Mouse (Mus musculus): ENCODE data around the gene Fam118b.

Fam118b gene

GRCm38 (mm10) chr9:35198351-35198750 lies 69.3 kb downstream of the Fam118b start:
- peak in 1 of 2 experiments; percentile 17 for DNase-seq (ENCODE audit: low spot score in 2 of 2)

DNA sequence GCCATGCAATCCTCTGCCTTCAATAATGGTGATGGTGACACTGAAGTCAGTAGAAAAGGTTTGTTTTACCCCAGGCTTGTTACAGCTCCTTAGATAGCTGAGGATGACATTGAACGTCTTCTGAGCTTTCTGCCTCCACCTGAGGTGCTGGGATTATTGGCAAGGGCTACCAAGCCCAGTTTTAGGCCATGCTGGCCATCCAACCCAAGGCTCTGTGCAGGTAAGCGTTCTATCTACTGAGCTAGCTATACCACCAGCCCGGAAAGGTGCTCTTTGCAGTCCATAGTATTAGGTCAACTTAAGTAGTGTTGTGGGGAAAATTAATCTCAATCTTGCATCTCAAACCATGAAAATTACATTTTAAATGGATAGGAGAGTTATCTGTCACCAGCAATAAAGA lies 70.0 kb downstream of the Fam118b start:
- no peak for DNase-seq (ENCODE audit: low spot score in 2 of 2)

DNA sequence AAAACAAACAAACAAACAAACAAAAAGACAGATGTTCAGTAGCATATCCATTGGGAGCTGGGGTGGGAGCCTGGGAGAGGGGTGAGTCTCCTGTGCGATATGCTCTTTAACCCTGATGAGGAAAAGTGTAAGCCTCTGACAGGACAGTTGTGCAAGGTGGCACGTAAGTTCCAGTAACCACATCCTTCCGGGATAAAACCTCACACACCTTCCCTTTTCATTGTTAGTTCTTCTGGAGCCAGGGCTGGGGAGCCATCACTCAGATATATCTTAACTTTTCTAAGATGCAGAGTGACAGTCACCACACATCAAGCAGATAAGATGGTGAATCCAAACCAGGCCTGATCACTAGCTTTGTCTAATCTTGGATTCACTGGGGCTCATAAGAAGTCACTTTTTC lies 73.6 kb downstream of the Fam118b start:
- no peak for DNase-seq (ENCODE audit: low spot score in 2 of 2)

- DNase-seq (ENCODE audit: low spot score in 2 of 2): no peak
Observed at GRCm38 (mm10) chr9:35192983-35193542, 74.5 kb downstream of the Fam118b start.

GRCm38 (mm10) chr9:35188700-35189099 lies 78.9 kb downstream of the Fam118b start:
- DNase-seq (ENCODE audit: low spot score in 2 of 2): no peak

- DNase-seq (ENCODE audit: low spot score in 2 of 2): peak; percentile 16 to 27
Observed at GRCm38 (mm10) chr9:35187351-35187903, 80.2 kb downstream of the Fam118b start.

- DNase-seq (ENCODE audit: low spot score in 2 of 2): peak; percentile 68 to 69
Observed at GRCm38 (mm10) chr9:35186430-35186829, 81.2 kb downstream of the Fam118b start.

DNA sequence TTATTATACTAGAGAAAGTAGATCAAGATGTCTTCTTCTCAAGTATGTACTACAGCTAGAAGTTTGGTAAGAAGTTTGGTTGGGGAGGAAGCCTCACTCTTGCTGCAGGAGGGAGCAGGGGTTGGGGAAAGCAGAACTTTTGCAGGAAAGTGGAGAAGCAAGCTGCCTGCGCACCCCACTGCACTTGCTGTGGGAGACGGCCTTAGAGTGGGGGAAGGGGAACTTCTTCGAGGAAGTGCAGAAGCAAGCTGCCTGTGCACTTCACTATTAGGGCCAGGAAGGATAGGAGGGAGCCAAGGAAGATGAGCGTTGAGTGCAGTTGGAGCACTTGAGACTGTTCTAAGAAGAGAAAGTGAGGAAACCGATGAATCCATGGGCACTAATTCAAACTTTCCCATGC lies 84.2 kb downstream of the Fam118b start:
- DNase-seq (ENCODE audit: low spot score in 2 of 2): peak; percentile 38 to 47

DNA sequence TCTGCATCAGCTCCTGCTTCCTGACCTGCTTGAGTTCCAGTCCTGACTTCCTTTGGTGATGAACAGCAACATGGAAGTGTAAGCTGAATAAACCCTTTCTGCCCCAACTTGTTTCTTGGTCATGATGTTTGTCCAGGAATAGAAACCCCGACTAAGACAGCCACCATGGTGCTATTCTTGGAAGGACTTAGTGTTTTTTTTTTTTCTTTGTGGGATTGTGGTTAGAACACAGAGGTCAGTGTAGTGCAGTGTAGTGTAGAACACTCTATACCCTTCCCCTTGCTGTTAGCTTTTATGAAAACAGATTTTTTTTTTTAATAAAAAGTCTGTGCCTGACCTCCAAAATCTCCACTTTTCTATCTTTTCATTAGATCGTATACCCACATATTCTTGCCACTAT lies 84.8 kb downstream of the Fam118b start:
- DNase-seq (ENCODE audit: low spot score in 2 of 2): no peak

- no peak for DNase-seq (ENCODE audit: low spot score in 2 of 2)
Observed at GRCm38 (mm10) chr9:35176124-35176659, 91.4 kb downstream of the Fam118b start.

DNA sequence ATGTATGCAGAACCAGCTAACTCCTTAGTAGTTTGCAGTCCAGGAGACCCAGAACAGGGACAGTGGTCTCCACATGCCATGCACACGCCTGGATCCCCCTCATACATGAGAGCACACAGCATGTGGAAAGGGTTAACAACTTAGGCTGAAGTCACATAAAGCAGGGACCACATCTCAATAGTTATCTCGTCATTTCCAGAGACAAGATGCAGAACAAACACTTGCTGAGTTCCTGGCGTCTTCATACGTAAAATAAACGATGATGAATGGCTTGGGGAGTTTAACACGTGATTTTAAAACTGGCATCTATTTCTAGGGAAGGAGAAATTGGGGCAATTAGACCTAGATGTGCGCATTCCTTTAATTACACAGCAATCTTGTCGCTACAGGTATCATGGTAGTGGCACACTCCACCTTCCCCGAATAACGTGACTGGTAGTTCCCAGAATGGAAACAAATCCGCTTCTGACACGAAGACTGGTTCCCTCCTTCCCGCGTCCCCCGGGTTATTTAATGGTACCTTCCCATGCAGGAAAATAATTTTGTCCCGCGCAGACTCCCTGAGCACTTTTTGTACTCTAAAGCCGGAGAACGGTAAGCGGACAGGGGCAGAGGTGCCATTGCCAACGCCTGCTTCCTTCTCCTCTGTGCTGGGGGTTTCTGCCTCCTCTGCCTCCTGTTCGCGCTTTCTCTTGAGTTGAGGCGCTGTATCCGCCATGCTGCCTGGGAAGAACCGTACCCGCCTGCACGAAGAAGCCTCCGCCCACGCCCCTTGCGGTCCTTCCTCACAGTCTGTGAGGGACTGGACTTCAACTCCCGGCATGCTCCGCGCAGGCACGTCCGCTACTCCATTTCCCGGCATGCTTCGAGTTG lies 92.1 kb downstream of the Fam118b start, which contains the start of gene Dcps:
Gene Dcps, minus strand, starts transcription at position 811 of the 873 bp plus-strand sequence.
- peak; percentile 95 for DNase-seq (ENCODE audit: low spot score in 2 of 2)

- DNase-seq (ENCODE audit: low spot score in 2 of 2): no peak
Observed at GRCm38 (mm10) chr9:35173331-35173730, 94.3 kb downstream of the Fam118b start.

DNA sequence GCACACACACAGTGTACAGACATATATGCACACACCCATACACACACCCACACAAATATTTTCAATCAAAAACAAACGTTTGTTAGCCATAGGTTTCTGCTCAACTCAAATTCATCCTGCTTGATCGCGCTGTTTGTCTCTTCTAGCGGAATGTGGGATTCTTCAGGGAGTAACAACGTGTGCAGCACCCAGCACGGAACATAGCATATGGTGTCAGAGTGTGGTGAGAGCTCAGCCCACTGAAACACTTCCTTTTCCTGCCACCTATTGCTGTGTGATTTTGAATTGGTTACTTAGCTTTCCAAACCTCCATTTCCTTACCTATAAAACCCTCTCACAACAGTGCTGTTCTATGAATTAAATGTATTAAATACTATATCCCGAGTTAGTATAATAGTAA lies 97.5 kb downstream of the Fam118b start:
- no peak for DNase-seq (ENCODE audit: low spot score in 2 of 2)
